Mouse (Mus musculus) stomach, embryonic 14.5 days (tissue): Measurements from ENCODE around the gene Smad3. TPM values are rescaled to one million over a fixed set of nuclear protein-coding genes. Genes with fewer than 3 reads are reported as not detected.

Experiments
- ATAC-seq: fragments of 200-750 bp; cut with Nextera tagmentation; 2 replicates; pipeline ENCODE4 v1.8.0; 2017; ENCODE audit warnings: low read depth, moderate TSS enrichment; ENCODE audit not compliant: insufficient number of reproducible peaks, insufficient read depth, low FRiP score
- H3K27ac ChIP-seq: fragments of 300-500 bp; sonication (generic); 2 replicates; pipeline ENCODE4 v1.5.1; 2014; ENCODE audit warnings: mild to moderate bottlenecking, low read length, moderate library complexity, mixed read lengths
- H3K27me3 ChIP-seq: fragments of 300-500 bp; sonication (generic); 2 replicates; pipeline ENCODE4 v1.6.1; 2014; ENCODE audit warnings: low read length, control low read depth, mixed read lengths; ENCODE audit not compliant: control insufficient read depth, insufficient read depth
- H3K36me3 ChIP-seq: fragments of 300-500 bp; sonication (generic); 2 replicates; pipeline ENCODE4 v1.6.1; 2014; ENCODE audit warnings: mild to moderate bottlenecking, control low read depth, low read length, moderate library complexity, mixed read lengths; ENCODE audit not compliant: control insufficient read depth, insufficient read depth
- H3K4me1 ChIP-seq: fragments of 300-500 bp; sonication (generic); 2 replicates; pipeline ENCODE4 v1.6.1; 2014; ENCODE audit warnings: low read length, control low read depth, mixed read lengths; ENCODE audit not compliant: control insufficient read depth, insufficient read depth
- H3K4me2 ChIP-seq: fragments of 300-500 bp; sonication (generic); replicated peaks from 2 replicates; pipeline ENCODE4 v1.6.1; 2014; ENCODE audit warnings: low read depth, low read length, control low read depth
- H3K4me3 ChIP-seq: fragments of 300-500 bp; sonication (generic); 2 replicates; pipeline ENCODE4 v1.5.1; 2014; ENCODE audit warnings: low read depth, low read length, control low read depth
- H3K9ac ChIP-seq: fragments of 300-500 bp; sonication (generic); replicated peaks from 2 replicates; pipeline ENCODE4 v1.6.1; 2014; ENCODE audit warnings: low read depth, mild to moderate bottlenecking, control low read depth, low read length, moderate library complexity, mixed read lengths
- H3K9me3 ChIP-seq: fragments of 300-500 bp; sonication (generic); 2 replicates; pipeline ENCODE4 v1.6.1; 2016; ENCODE audit warnings: low read depth, low read length, control low read depth; ENCODE audit not compliant: control insufficient read depth
- WGBS: fragments of 180-500 bp; shearing (Covaris S2); extraction: QIAGEN DNeasy Blood & Tissue Kit; methylation state at CpG from one replicate; pipeline ENCODE4 v1.1.7; 2014; 5-methylcytosine and 5-hydroxymethylcytosine counted together
- polyA plus RNA-seq: library from polyadenylated mRNA; unstranded; fragments of >200 nt; fragmentation: Nextera tagmentation; extraction: Ambion mirVana; gene quantifications from 2 replicates; pipeline ENCODE4 v1.2.1, GENCODE M21; 2014

Gene Smad3
- polyA plus RNA-seq, 1 experiment from 2014 or later = 17.3 TPM

GRCm38 (mm10) chr9:63745821-63746632 is 11.8 kb downstream of the Smad3 start:
- no peaks in the 10 kb centered on the region for H3K9me3 ChIP-seq
- H3K4me3 ChIP-seq = no peak overlapping the region
- peaks cover 85% of the 10 kb centered on the region for H3K4me1 ChIP-seq
- 48% methylated on average over 19 of the region's 19 CpGs for WGBS
- no peaks in the 10 kb centered on the region for H3K27me3 ChIP-seq
- H3K36me3 ChIP-seq = no peaks in the 10 kb centered on the region
- ATAC-seq = no peak
- H3K4me2 ChIP-seq = no peak overlapping the region
- 0 out of 2 replicates have a peak overlapping the region, but pooled peaks have one; percentile 6 for H3K9ac ChIP-seq
- H3K27ac ChIP-seq = no peak overlapping the region; the same call in 1 of the 2 replicates

- Histone ChIP-seq H3K9me3 (no peaks in the 10 kb centered on the region), H3K36me3 (no peaks in the 10 kb centered on the region; the same call in 1 of the 2 replicates), H3K4me3 (no peak overlapping the region), H3K27me3 (no peaks in the 10 kb centered on the region), H3K4me2 (no peak overlapping the region), H3K27ac (no peak overlapping the region), H3K4me1 (peaks cover 77% of the 10 kb centered on the region), H3K9ac (no peak overlapping the region)
- no peak for ATAC-seq
- 91% methylated on average over 5 of the region's 5 CpGs for WGBS
Observed at GRCm38 (mm10) chr9:63744595-63744994, 13.2 kb downstream of the Smad3 start.

- WGBS = 86% methylated on average over 11 of the region's 11 CpGs
- H3K4me3 ChIP-seq = no peak overlapping the region
- H3K9ac ChIP-seq = no peak overlapping the region
- peaks cover 73% of the 10 kb centered on the region for H3K4me1 ChIP-seq
- no peak overlapping the region for H3K4me2 ChIP-seq
- no peak overlapping the region for H3K27ac ChIP-seq
- no peak for ATAC-seq
- H3K36me3 ChIP-seq = no peaks in the 10 kb centered on the region; the same call in 1 of the 2 replicates
- H3K9me3 ChIP-seq = no peaks in the 10 kb centered on the region
- H3K27me3 ChIP-seq = no peaks in the 10 kb centered on the region
Observed at GRCm38 (mm10) chr9:63743775-63744174, 14.0 kb downstream of the Smad3 start.

- ATAC-seq = no peak
- Histone ChIP-seq H3K27ac (peak overlapping the region; percentile 0; the same call in 1 of the 2 replicates), H3K9ac (no peak overlapping the region), H3K27me3 (no peaks in the 10 kb centered on the region), H3K4me1 (peaks cover 73% of the 10 kb centered on the region), H3K4me3 (no peak overlapping the region), H3K4me2 (no peak overlapping the region), H3K9me3 (no peaks in the 10 kb centered on the region), H3K36me3 (no peaks in the 10 kb centered on the region; the same call in 1 of the 2 replicates)
- WGBS = 58% methylated on average over 13 of the region's 13 CpGs
Observed at GRCm38 (mm10) chr9:63742887-63743660, 14.7 kb downstream of the Smad3 start.

GRCm38 (mm10) chr9:63742318-63742717 is 15.5 kb downstream of the Smad3 start:
- no peaks in the 10 kb centered on the region for H3K9me3 ChIP-seq
- 23% methylated on average over 3 of the region's 3 CpGs for WGBS
- no peak for ATAC-seq
- H3K9ac ChIP-seq = no peak overlapping the region
- H3K4me2 ChIP-seq = no peak overlapping the region
- peaks cover 71% of the 10 kb centered on the region for H3K4me1 ChIP-seq
- H3K27ac ChIP-seq = peak overlapping the region; percentile 0; the same call in 1 of the 2 replicates
- H3K4me3 ChIP-seq = no peak overlapping the region
- H3K27me3 ChIP-seq = no peaks in the 10 kb centered on the region
- H3K36me3 ChIP-seq = no peaks in the 10 kb centered on the region; the same call in 1 of the 2 replicates

GRCm38 (mm10) chr9:63741792-63742191 is 16.0 kb downstream of the Smad3 start:
- peaks cover 71% of the 10 kb centered on the region for H3K4me1 ChIP-seq
- 49% methylated on average over 6 of the region's 6 CpGs for WGBS

GRCm38 (mm10) chr9:63740320-63740841 is 17.4 kb downstream of the Smad3 start:
- H3K9me3 ChIP-seq = no peaks in the 10 kb centered on the region
- no peaks in the 10 kb centered on the region for H3K27me3 ChIP-seq
- no peaks in the 10 kb centered on the region; the same call in 1 of the 2 replicates for H3K36me3 ChIP-seq
- 75% methylated on average over 10 of the region's 10 CpGs for WGBS
- H3K4me3 ChIP-seq = no peak overlapping the region
- H3K4me2 ChIP-seq = no peak overlapping the region
- H3K9ac ChIP-seq = no peak overlapping the region
- no peak overlapping the region for H3K27ac ChIP-seq
- H3K4me1 ChIP-seq = peaks cover 67% of the 10 kb centered on the region
- ATAC-seq = no peak

More at GRCm38 (mm10) chr9:63741792-63742191, 16.0 kb downstream of the Smad3 start:
- no peak for ATAC-seq
- no peak overlapping the region for H3K4me2 ChIP-seq
- no peak overlapping the region for H3K4me3 ChIP-seq
- no peaks in the 10 kb centered on the region for H3K27me3 ChIP-seq
- H3K9me3 ChIP-seq = no peaks in the 10 kb centered on the region
- H3K36me3 ChIP-seq = no peaks in the 10 kb centered on the region; the same call in 1 of the 2 replicates
- no peak overlapping the region for H3K9ac ChIP-seq
- no peak overlapping the region for H3K27ac ChIP-seq

GRCm38 (mm10) chr9:63738830-63739229 is 19.0 kb downstream of the Smad3 start:
- Histone ChIP-seq H3K27ac (no peak overlapping the region), H3K27me3 (no peaks in the 10 kb centered on the region), H3K4me3 (no peak overlapping the region), H3K4me2 (no peak overlapping the region), H3K9ac (no peak overlapping the region), H3K36me3 (no peaks in the 10 kb centered on the region; the same call in 1 of the 2 replicates), H3K9me3 (no peaks in the 10 kb centered on the region), H3K4me1 (peaks cover 66% of the 10 kb centered on the region)
- no peak for ATAC-seq
- WGBS = 69% methylated on average over 11 of the region's 11 CpGs
